Mouse (Mus musculus) layer of hippocampus, postnatal 14 days (tissue): ENCODE results near the gene Nrxn2. TPM values are rescaled to one million over a fixed set of nuclear protein-coding genes. Genes with fewer than 3 reads are reported as not detected.

ENCODE experiments used
- DNase-seq, 2 experiments: peaks; one replicate each; pipeline ENCODE4 v3.0.0; 2021 to 2022; ENCODE audit warnings: low spot score in 2 of 2, mixed read lengths in 1 of 2
- total RNA-seq, 2 experiments: library from RNA; stranded (reverse); gene quantifications; 2 replicates each; pipeline ENCODE4 v1.2.3; 2021

Nrxn2 gene
- total RNA-seq, 2 experiments from 2014 or later, result 549 to 577 TPM

- no peak for DNase-seq
These were observed 28.3 kb upstream of the Nrxn2 start for GRCm38 (mm10) chr19:6390251-6390650.

- DNase-seq, result no peak
These were observed 25.7 kb upstream of the Nrxn2 start for GRCm38 (mm10) chr19:6392743-6393393.

- DNase-seq, result no peak
These were observed 24.9 kb upstream of the Nrxn2 start for GRCm38 (mm10) chr19:6393637-6394036.

- no peak for DNase-seq
These were observed 22.3 kb upstream of the Nrxn2 start for GRCm38 (mm10) chr19:6396237-6396636.

- no peak for DNase-seq
These were observed 20.8 kb upstream of the Nrxn2 start for GRCm38 (mm10) chr19:6397582-6398249.

- no peak for DNase-seq
These were observed 19.9 kb upstream of the Nrxn2 start for GRCm38 (mm10) chr19:6398447-6399284.

- no peak for DNase-seq
These were observed 19.0 kb upstream of the Nrxn2 start, which contains the start of gene Rasgrp2 for GRCm38 (mm10) chr19:6399285-6400095. Gene Rasgrp2 (plus strand): TSS chr19:6399340.

- no peak for DNase-seq
These were observed 18.1 kb upstream of the Nrxn2 start for GRCm38 (mm10) chr19:6400096-6401086.

- peak in 1 of 2 experiments; percentile 64 for DNase-seq
These were observed 17.3 kb upstream of the Nrxn2 start for GRCm38 (mm10) chr19:6401131-6401815.

GRCm38 (mm10) chr19:6401951-6402350 lies 16.6 kb upstream of the Nrxn2 start:
- DNase-seq, result no peak

GRCm38 (mm10) chr19:6403869-6404268 lies 14.7 kb upstream of the Nrxn2 start:
- no peak for DNase-seq

GRCm38 (mm10) chr19:6405433-6405832 lies 13.1 kb upstream of the Nrxn2 start:
- no peak for DNase-seq

GRCm38 (mm10) chr19:6407109-6407508 lies 11.4 kb upstream of the Nrxn2 start:
- no peak for DNase-seq

GRCm38 (mm10) chr19:6407816-6408510 lies 10.6 kb upstream of the Nrxn2 start:
- no peak for DNase-seq

GRCm38 (mm10) chr19:6408749-6409148 lies 9.8 kb upstream of the Nrxn2 start:
- no peak for DNase-seq

- no peak for DNase-seq
These were observed 9.4 kb upstream of the Nrxn2 start for GRCm38 (mm10) chr19:6409176-6409575.

- no peak for DNase-seq
These were observed 8.6 kb upstream of the Nrxn2 start for GRCm38 (mm10) chr19:6409936-6410335.

- DNase-seq, result no peak
These were observed 5.7 kb upstream of the Nrxn2 start for GRCm38 (mm10) chr19:6412798-6413197.

GRCm38 (mm10) chr19:6415454-6415853 lies 3.1 kb upstream of the Nrxn2 start:
- DNase-seq, result no peak
